Mouse (Mus musculus) midbrain, postnatal 0 days (tissue): ENCODE results near the gene Hsf2. TPM values are rescaled to one million over a fixed set of nuclear protein-coding genes. Genes with fewer than 3 reads are reported as not detected.

Experiments
- ATAC-seq: fragments of 200-750 bp; cut with Nextera tagmentation; 2 replicates; pipeline ENCODE4 v1.8.0; 2017; ENCODE audit warnings: moderate number of reproducible peaks, mild to moderate bottlenecking, moderate TSS enrichment, moderate library complexity; ENCODE audit not compliant: low FRiP score
- DNase-seq: peaks from one replicate; pipeline ENCODE4 v3.0.0-alpha.2; 2015; ENCODE audit warnings: low spot score
- H3K27ac ChIP-seq: fragments of 300-500 bp; sonication (generic); 2 replicates; pipeline ENCODE4 v1.5.1; 2014; ENCODE audit warnings: low read depth, mild to moderate bottlenecking, low read length, mixed read lengths
- H3K27me3 ChIP-seq: fragments of 300-500 bp; sonication (generic); 2 replicates; pipeline ENCODE4 v1.6.1; 2014; ENCODE audit warnings: low read length, control low read depth, mixed read lengths; ENCODE audit not compliant: insufficient read depth
- H3K36me3 ChIP-seq: fragments of 300-500 bp; sonication (generic); 2 replicates; pipeline ENCODE4 v1.6.1; 2014; ENCODE audit warnings: low read length, control low read depth, mixed read lengths; ENCODE audit not compliant: insufficient read depth
- H3K4me1 ChIP-seq: fragments of 300-500 bp; sonication (generic); 2 replicates; pipeline ENCODE4 v1.6.1; 2014; ENCODE audit warnings: mild to moderate bottlenecking, control low read depth, antibody characterized with exemption, low read length, mixed read lengths; ENCODE audit not compliant: insufficient read depth
- H3K4me2 ChIP-seq: fragments of 300-500 bp; sonication (generic); 2 replicates; pipeline ENCODE4 v1.6.1; 2014; ENCODE audit warnings: low read depth, mild to moderate bottlenecking, low read length, mixed read lengths; ENCODE audit not compliant: poor library complexity, severe bottlenecking
- H3K4me3 ChIP-seq: fragments of 300-500 bp; sonication (generic); 2 replicates; pipeline ENCODE4 v1.5.1; 2014; ENCODE audit warnings: low read depth, mild to moderate bottlenecking, low read length, moderate library complexity
- H3K9ac ChIP-seq: fragments of 300-500 bp; sonication (generic); replicated peaks from 2 replicates; pipeline ENCODE4 v1.6.1; 2014; ENCODE audit warnings: mild to moderate bottlenecking, low read length, moderate library complexity, mixed read lengths; ENCODE audit not compliant: poor library complexity, severe bottlenecking
- H3K9me3 ChIP-seq: fragments of 300-500 bp; sonication (generic); 2 replicates; pipeline ENCODE4 v1.6.1; 2016; ENCODE audit warnings: low read length, control low read depth
- CTCF ChIP-seq: IDR thresholded peaks from 2 replicates; pipeline ENCODE4 v1.5.1; 2016; ENCODE audit warnings: antibody characterized with exemption, mild to moderate bottlenecking
- WGBS: fragments of 180-500 bp; shearing (Covaris S2); extraction: QIAGEN DNeasy Blood & Tissue Kit; methylation state at CpG from one replicate; pipeline ENCODE4 v1.1.7; 2014; 5-methylcytosine and 5-hydroxymethylcytosine counted together
- polyA plus RNA-seq: library from polyadenylated mRNA; unstranded; fragments of >200 nt; fragmentation: Nextera tagmentation; extraction: Ambion mirVana; gene quantifications from 2 replicates; pipeline ENCODE4 v1.2.1, GENCODE M21; 2015
- total RNA-seq: library from RNA; depleted of rRNA; stranded (reverse); fragments of >200 nt; gene quantifications from 2 replicates; pipeline ENCODE4 v1.2.3, GENCODE M21; 2014; rRNA removed

The Hsf2 gene
- total and polyA plus RNA-seq, 2 experiments from 2014 or later = 39.7 to 57.9 TPM

GRCm38 (mm10) chr10:57549631-57550030 is 63.4 kb downstream of the Hsf2 start:
- Histone ChIP-seq H3K9ac (no peak overlapping the region), H3K27me3 (no peaks in the 10 kb centered on the region), H3K9me3 (no peaks in the 10 kb centered on the region), H3K27ac (no peak overlapping the region), H3K4me2 (no peak overlapping the region), H3K4me1 (no peaks in the 10 kb centered on the region), H3K36me3 (no peaks in the 10 kb centered on the region), H3K4me3 (no peak overlapping the region)
- ATAC-seq (no peak), DNase-seq (no peak)
- WGBS = 82% methylated on average over 4 of the region's 4 CpGs
- no peak for TF ChIP-seq CTCF

DNA sequence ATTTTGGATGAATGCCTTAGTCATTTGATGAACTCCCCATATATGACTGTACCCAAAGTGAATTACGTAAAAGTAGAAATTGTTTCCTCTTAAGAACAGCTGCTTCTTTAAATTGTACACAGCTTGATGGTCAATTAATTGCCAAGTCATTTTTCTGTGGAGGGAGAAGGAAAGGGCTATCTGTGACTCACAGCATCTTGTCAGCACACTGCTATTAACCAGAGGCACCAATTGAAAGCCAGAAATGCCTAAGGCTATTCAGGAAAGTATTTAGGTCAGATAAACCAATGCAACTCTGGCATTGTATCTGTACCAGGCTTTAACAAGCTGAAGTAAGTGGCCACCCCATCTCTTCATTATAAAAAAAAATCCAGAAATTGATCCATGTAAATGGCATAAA is 67.5 kb downstream of the Hsf2 start:
- 92% methylated on average over 1 of the region's 1 CpGs for WGBS
- TF ChIP-seq CTCF = no peak
- no peak for ATAC-seq

DNA sequence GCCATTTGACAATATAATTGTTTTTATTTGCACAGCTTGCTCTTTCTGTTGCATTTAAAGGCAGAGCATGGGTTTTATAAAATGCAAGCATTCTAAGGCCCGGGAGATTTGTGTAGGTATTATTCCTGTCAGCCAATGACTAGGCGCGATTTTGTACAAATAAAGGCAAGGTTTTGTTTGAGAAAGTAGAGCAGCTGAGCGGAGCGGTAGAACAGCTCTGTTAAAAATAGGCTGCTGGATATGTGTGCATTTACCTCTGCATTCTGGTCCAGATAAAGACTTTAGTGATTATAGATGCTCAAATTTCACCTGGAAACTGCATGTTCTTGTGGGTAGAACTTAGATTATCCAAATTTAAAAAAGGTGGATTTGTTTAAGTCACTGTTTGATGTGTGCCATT is 71.4 kb downstream of the Hsf2 start:
- H3K27me3 ChIP-seq = no peaks in the 10 kb centered on the region
- no peak for TF ChIP-seq CTCF
- no peaks in the 10 kb centered on the region for H3K4me1 ChIP-seq
- no peaks in the 10 kb centered on the region for H3K9me3 ChIP-seq
- no peak overlapping the region for H3K4me2 ChIP-seq
- DNase-seq (no peak), ATAC-seq (no peak)
- H3K9ac ChIP-seq = no peak overlapping the region
- no peak overlapping the region for H3K27ac ChIP-seq
- H3K36me3 ChIP-seq = no peaks in the 10 kb centered on the region
- H3K4me3 ChIP-seq = no peak overlapping the region
- 71% methylated on average over 5 of the region's 5 CpGs for WGBS

More for the DNA sequence above, 67.5 kb downstream of the Hsf2 start:
- no peak for DNase-seq
- Histone ChIP-seq H3K27ac (no peak overlapping the region), H3K36me3 (no peaks in the 10 kb centered on the region), H3K9ac (no peak overlapping the region), H3K4me1 (no peaks in the 10 kb centered on the region), H3K4me2 (no peak overlapping the region), H3K27me3 (no peaks in the 10 kb centered on the region), H3K9me3 (no peaks in the 10 kb centered on the region), H3K4me3 (no peak overlapping the region)

Other genes with a start within 250 kb of the Hsf2 start
- 381 and 445 TPM in 2 replicates for gene Serinc1, start 46.1 kb downstream of the Hsf2 start, total RNA-seq
- 478 and 481 TPM in 2 replicates for gene Serinc1, start 46.1 kb downstream of the Hsf2 start, polyA plus RNA-seq
- gene Pkib, start 145.6 kb downstream of the Hsf2 start, total RNA-seq = 0.60 and 0.80 TPM in 2 replicates
- gene Pkib, start 145.6 kb downstream of the Hsf2 start, polyA plus RNA-seq = 3.2 and 6.7 TPM in 2 replicates